Mouse (Mus musculus) heart, adult 2 months (tissue): ENCODE results near the gene Mag.

Source experiments
- EP300 ChIP-seq: fragments of 200-500 bp; IDR thresholded peaks from 2 replicates; pipeline ENCODE4 v1.6.1; 2011; ENCODE audit warnings: low read depth, low read length, control low read depth; ENCODE audit not compliant: insufficient read depth
- POLR2A ChIP-seq: fragments of 200-500 bp; IDR thresholded peaks from 2 replicates; pipeline ENCODE4 v1.6.1; 2011; ENCODE audit warnings: mild to moderate bottlenecking, low read depth, low read length, control low read depth; ENCODE audit not compliant: insufficient read depth

GRCm38 (mm10) chr7:30908277-30908991, 6.2 kb downstream of the Mag start:
- TF ChIP-seq EP300: no peak
- TF ChIP-seq POLR2A: no peak
